Mouse (Mus musculus) embryonic facial prominence, embryonic 13.5 days (tissue): ENCODE results near the gene Txnip. TPM values are rescaled to one million over a fixed set of nuclear protein-coding genes. Genes with fewer than 3 reads are reported as not detected.

Experiments used
- ATAC-seq: fragments of 200-750 bp; cut with Nextera tagmentation; 2 replicates; pipeline ENCODE4 v1.8.0; 2017; ENCODE audit warnings: low read depth; ENCODE audit not compliant: insufficient number of reproducible peaks, insufficient read depth, low FRiP score, low TSS enrichment
- H3K27ac ChIP-seq: fragments of 300-500 bp; sonication (generic); 2 replicates; pipeline ENCODE4 v1.5.1; 2015; ENCODE audit warnings: moderate library complexity, mild to moderate bottlenecking, inconsistent platforms
- H3K27me3 ChIP-seq: fragments of 300-500 bp; sonication (generic); 2 replicates; pipeline ENCODE4 v1.6.1; 2015; ENCODE audit warnings: mild to moderate bottlenecking, inconsistent platforms
- H3K36me3 ChIP-seq: fragments of 300-500 bp; sonication (generic); 2 replicates; pipeline ENCODE4 v1.6.1; 2015; ENCODE audit warnings: mild to moderate bottlenecking, inconsistent platforms
- H3K4me1 ChIP-seq: fragments of 300-500 bp; sonication (generic); 2 replicates; pipeline ENCODE4 v1.6.1; 2015; ENCODE audit warnings: inconsistent platforms
- H3K4me2 ChIP-seq: fragments of 300-500 bp; sonication (generic); 2 replicates; pipeline ENCODE4 v1.6.1; 2015; ENCODE audit warnings: moderate library complexity, mild to moderate bottlenecking, inconsistent platforms
- H3K4me3 ChIP-seq: fragments of 300-500 bp; sonication (generic); 2 replicates; pipeline ENCODE4 v1.5.1; 2015; ENCODE audit warnings: mild to moderate bottlenecking, inconsistent platforms
- H3K9ac ChIP-seq: fragments of 300-500 bp; sonication (generic); 2 replicates; pipeline ENCODE4 v1.6.1; 2015; ENCODE audit warnings: mild to moderate bottlenecking, inconsistent platforms
- H3K9me3 ChIP-seq: fragments of 300-500 bp; sonication (generic); 2 replicates; pipeline ENCODE4 v1.6.1; 2016; ENCODE audit warnings: inconsistent platforms
- WGBS: fragments of 180-500 bp; shearing (Covaris S2); methylation state at CpG from one replicate; pipeline ENCODE4 v1.1.7; 2015; ENCODE audit warnings: mixed read lengths; 5-methylcytosine and 5-hydroxymethylcytosine counted together
- polyA plus RNA-seq: library from polyadenylated mRNA; unstranded; fragments of >200 nt; fragmentation: Nextera tagmentation; extraction: Ambion mirVana; gene quantifications from 2 replicates; pipeline ENCODE4 v1.2.1, GENCODE M21; 2015

Gene Txnip
- polyA plus RNA-seq, 1 experiment from 2014 or later: 113 TPM

- no peak overlapping the region for H3K27ac ChIP-seq
- no peak for ATAC-seq
- H3K4me2 ChIP-seq: peak overlapping the region; percentile 98
- H3K4me3 ChIP-seq: peak overlapping the region; percentile 58
- no peaks in the 10 kb centered on the region for H3K9me3 ChIP-seq
- peaks cover 57% of the 10 kb centered on the region for H3K4me1 ChIP-seq
- peak overlapping the region; percentile 80 for H3K9ac ChIP-seq
- no peaks in the 10 kb centered on the region for H3K36me3 ChIP-seq
- 2% methylated on average over 9 of the region's 12 CpGs for WGBS
- H3K27me3 ChIP-seq: peaks cover 32% of the 10 kb centered on the region
Measured at GRCm38 (mm10) chr3:96596855-96597254, 39.1 kb downstream of the Txnip start.

- Histone ChIP-seq H3K27me3 (peaks cover 32% of the 10 kb centered on the region), H3K4me1 (peaks cover 60% of the 10 kb centered on the region), H3K27ac (peak overlapping the region; percentile 77), H3K4me2 (peak overlapping the region; percentile 98), H3K4me3 (peak overlapping the region; percentile 58), H3K9ac (peak overlapping the region; percentile 80), H3K9me3 (no peaks in the 10 kb centered on the region), H3K36me3 (no peaks in the 10 kb centered on the region)
- under 1% methylated on average over 40 of the region's 40 CpGs for WGBS
- ATAC-seq: no peak
Measured at GRCm38 (mm10) chr3:96597435-96597891, 39.7 kb downstream of the Txnip start.

- Histone ChIP-seq H3K4me3 (peak overlapping the region; percentile 58), H3K27ac (peak overlapping the region; percentile 77), H3K4me1 (peaks cover 60% of the 10 kb centered on the region), H3K27me3 (peaks cover 32% of the 10 kb centered on the region), H3K4me2 (peak overlapping the region; percentile 98), H3K9me3 (no peaks in the 10 kb centered on the region), H3K9ac (peak overlapping the region; percentile 80), H3K36me3 (no peaks in the 10 kb centered on the region)
- ATAC-seq: no peak
- 2% methylated on average over 54 of the region's 54 CpGs for WGBS
Measured at GRCm38 (mm10) chr3:96598156-96599068, 40.7 kb downstream of the Txnip start.

- Histone ChIP-seq H3K4me1 (peaks cover 66% of the 10 kb centered on the region), H3K27ac (no peak overlapping the region), H3K36me3 (0 out of 2 replicates have a peak, but pooled peaks cover 4% of the 10 kb centered on the region), H3K9ac (peak overlapping the region; percentile 80; the same call in 1 of the 2 replicates), H3K4me2 (peak overlapping the region; percentile 98), H3K4me3 (peak overlapping the region; percentile 58), H3K27me3 (peaks cover 32% of the 10 kb centered on the region), H3K9me3 (no peaks in the 10 kb centered on the region)
- 50% methylated on average over 8 of the region's 8 CpGs for WGBS
- no peak for ATAC-seq
Measured at GRCm38 (mm10) chr3:96599069-96599393, 41.3 kb downstream of the Txnip start.

GRCm38 (mm10) chr3:96599411-96599810, 41.7 kb downstream of the Txnip start:
- H3K4me3 ChIP-seq: no peak overlapping the region
- peak overlapping the region; percentile 98; the same call in 1 of the 2 replicates for H3K4me2 ChIP-seq
- WGBS: 65% methylated on average over 3 of the region's 3 CpGs
- H3K9me3 ChIP-seq: no peaks in the 10 kb centered on the region
- no peak for ATAC-seq
- H3K36me3 ChIP-seq: 0 out of 2 replicates have a peak, but pooled peaks cover 4% of the 10 kb centered on the region
- peaks cover 66% of the 10 kb centered on the region for H3K4me1 ChIP-seq
- H3K27ac ChIP-seq: no peak overlapping the region
- 0 out of 2 replicates have a peak overlapping the region, but pooled peaks have one; percentile 80 for H3K9ac ChIP-seq
- peaks cover 32% of the 10 kb centered on the region for H3K27me3 ChIP-seq

GRCm38 (mm10) chr3:96600639-96601250, 43.0 kb downstream of the Txnip start, which contains the start of gene Lix1l:
Lix1l (plus strand) TSS chr3:96601149.
- Histone ChIP-seq H3K27ac (peak within 1 kb of the TSS; percentile 96), H3K4me3 (peak within 1 kb of the TSS; percentile 70), H3K9ac (peak within 1 kb of the TSS; percentile 88), H3K4me2 (peak within 1 kb of the TSS; percentile 81), H3K27me3 (peaks cover 21% of the 10 kb centered on the region), H3K9me3 (no peaks in the 10 kb centered on the region), H3K36me3 (0 out of 2 replicates have a peak, but pooled peaks cover 4% of the 10 kb centered on the region), H3K4me1 (peaks cover 67% of the 10 kb centered on the region)
- peak; percentile 93 for ATAC-seq
- WGBS: 1% methylated on average over 27 of the region's 27 CpGs

- H3K27ac ChIP-seq: peak overlapping the region; percentile 96
- peaks cover 16% of the 10 kb centered on the region for H3K27me3 ChIP-seq
- H3K9ac ChIP-seq: peak overlapping the region; percentile 88
- WGBS: 5% methylated on average over 14 of the region's 40 CpGs
- peak overlapping the region; percentile 81 for H3K4me2 ChIP-seq
- H3K4me3 ChIP-seq: peak overlapping the region; percentile 70
- H3K9me3 ChIP-seq: no peaks in the 10 kb centered on the region
- peak; percentile 50; the same call in 1 of the 2 replicates for ATAC-seq
- H3K4me1 ChIP-seq: peaks cover 62% of the 10 kb centered on the region
- 0 out of 2 replicates have a peak, but pooled peaks cover 7% of the 10 kb centered on the region for H3K36me3 ChIP-seq
Measured at GRCm38 (mm10) chr3:96601251-96601787, 43.6 kb downstream of the Txnip start.

- no peak for ATAC-seq
- Histone ChIP-seq H3K27me3 (peaks cover 8% of the 10 kb centered on the region), H3K4me1 (peaks cover 54% of the 10 kb centered on the region), H3K4me3 (peak overlapping the region; percentile 70), H3K9ac (peak overlapping the region; percentile 88), H3K36me3 (0 out of 2 replicates have a peak, but pooled peaks cover 8% of the 10 kb centered on the region), H3K9me3 (no peaks in the 10 kb centered on the region), H3K27ac (peak overlapping the region; percentile 96), H3K4me2 (peak overlapping the region; percentile 81)
- 21% methylated on average over 10 of the region's 10 CpGs for WGBS
Measured at GRCm38 (mm10) chr3:96601941-96602703, 44.4 kb downstream of the Txnip start.

GRCm38 (mm10) chr3:96602704-96603084, 44.9 kb downstream of the Txnip start:
- no peak for ATAC-seq
- Histone ChIP-seq H3K4me2 (peak overlapping the region; percentile 81), H3K4me1 (peaks cover 48% of the 10 kb centered on the region), H3K36me3 (0 out of 2 replicates have a peak, but pooled peaks cover 8% of the 10 kb centered on the region), H3K27ac (peak overlapping the region; percentile 96), H3K9ac (peak overlapping the region; percentile 88), H3K27me3 (peaks cover 8% of the 10 kb centered on the region), H3K4me3 (peak overlapping the region; percentile 70), H3K9me3 (no peaks in the 10 kb centered on the region)
- WGBS: 42% methylated on average over 5 of the region's 5 CpGs

- H3K9ac ChIP-seq: peak overlapping the region; percentile 88
- H3K9me3 ChIP-seq: no peaks in the 10 kb centered on the region
- peaks cover 44% of the 10 kb centered on the region for H3K4me1 ChIP-seq
- no peak for ATAC-seq
- H3K27me3 ChIP-seq: peaks cover 8% of the 10 kb centered on the region
- H3K27ac ChIP-seq: peak overlapping the region; percentile 96
- H3K36me3 ChIP-seq: 0 out of 2 replicates have a peak, but pooled peaks cover 8% of the 10 kb centered on the region
- WGBS: 42% methylated on average over 5 of the region's 5 CpGs
- peak overlapping the region; percentile 81 for H3K4me2 ChIP-seq
- H3K4me3 ChIP-seq: peak overlapping the region; percentile 70
Measured at GRCm38 (mm10) chr3:96603311-96603710, 45.6 kb downstream of the Txnip start.
